Mouse (Mus musculus): Measurements from ENCODE around the gene Dtd2. TPM values are rescaled to one million over a fixed set of nuclear protein-coding genes. Genes with fewer than 3 reads are reported as not detected.

The Dtd2 gene
- polyA plus RNA-seq, 1 experiment from 2014 or later: 18.7 TPM

- Histone ChIP-seq H3K27me3 (no peaks in the 10 kb centered on the region), H3K4me1 (replicated peaks) (peaks cover 13% of the 10 kb centered on the region), H3K4me3 (replicated peaks) (peak overlapping the region; percentile 27), H3K9me3 (no peaks in the 10 kb centered on the region), H3K9ac (replicated peaks) (no peak overlapping the region; the same call in 1 of the 2 replicates), H3K4me2 (replicated peaks) (peak overlapping the region; percentile 53), H3K27ac (peak overlapping the region; percentile 53; the same call in 1 of the 2 replicates), H3K36me3 (no peaks in the 10 kb centered on the region)
- no peak for ATAC-seq
- 54% methylated on average over 2 of the region's 2 CpGs for WGBS
Measured at GRCm38 (mm10) chr12:52010630-52010961, 4.3 kb upstream of the Dtd2 start.

DNA sequence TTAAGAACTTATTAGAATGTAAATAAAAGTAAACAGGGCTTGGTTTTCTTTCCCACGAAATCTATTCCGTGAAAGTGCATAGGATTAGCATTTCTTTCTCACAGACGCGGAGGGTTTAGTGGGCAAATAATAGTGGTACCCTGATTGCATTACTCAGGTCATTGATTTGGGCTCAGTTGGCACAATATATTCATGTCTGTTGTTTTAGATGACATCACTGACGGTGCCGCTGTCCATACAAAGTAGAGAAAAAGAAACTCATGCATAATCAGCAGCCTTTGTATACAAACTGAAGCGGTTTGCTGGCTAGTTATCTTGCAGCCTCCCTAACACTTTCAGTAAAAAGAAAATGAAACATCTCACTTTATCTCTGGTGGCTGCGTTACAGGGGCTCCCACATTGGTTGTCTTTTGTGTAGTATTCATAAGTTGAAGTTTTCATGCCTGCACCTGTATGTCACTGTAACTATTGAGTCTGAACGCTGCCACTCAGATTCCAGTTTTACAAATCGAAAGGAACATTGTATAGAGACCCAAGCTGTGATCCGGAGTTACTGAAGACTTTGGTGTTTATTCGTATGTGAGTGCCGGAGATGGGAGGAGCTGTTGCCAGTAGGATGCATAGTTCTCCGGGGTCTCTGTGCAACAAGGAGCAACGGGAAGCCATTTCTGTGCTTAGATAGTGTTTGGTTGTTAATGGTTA lies 3.8 kb upstream of the Dtd2 start:
- peak overlapping the region; percentile 27 for H3K4me3 ChIP-seq (replicated peaks)
- 25% methylated on average over 15 of the region's 15 CpGs for WGBS
- peak; percentile 35; the same call in 1 of the 2 replicates for ATAC-seq
- H3K4me1 ChIP-seq (replicated peaks): peaks cover 15% of the 10 kb centered on the region
- no peaks in the 10 kb centered on the region for H3K27me3 ChIP-seq
- H3K36me3 ChIP-seq: no peaks in the 10 kb centered on the region
- peak overlapping the region; percentile 37 for H3K9ac ChIP-seq (replicated peaks)
- H3K9me3 ChIP-seq: no peaks in the 10 kb centered on the region
- peak overlapping the region; percentile 53 for H3K4me2 ChIP-seq (replicated peaks)
- H3K27ac ChIP-seq: peak overlapping the region; percentile 53; the same call in 1 of the 2 replicates

DNA sequence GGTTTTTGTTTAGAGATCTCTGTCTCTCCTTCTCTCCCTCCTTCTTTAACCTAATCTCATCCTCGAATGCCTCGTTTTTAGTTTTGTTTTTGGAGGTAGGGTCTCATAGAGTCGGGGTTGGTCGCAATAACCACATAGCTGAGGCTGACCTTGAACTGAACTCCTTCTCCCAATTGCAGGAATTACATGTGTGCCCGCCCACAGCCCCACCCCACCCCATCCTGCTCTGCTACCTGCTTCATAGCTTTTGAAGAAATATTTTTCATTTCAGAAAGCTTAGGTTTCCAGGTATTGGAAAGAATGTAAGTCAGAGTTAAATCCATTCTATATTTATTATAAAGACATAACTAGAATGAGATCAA lies 313 bp upstream of the Dtd2 start:
- no peak overlapping the region for H3K27ac ChIP-seq
- H3K9me3 ChIP-seq: no peaks in the 10 kb centered on the region
- peaks cover 15% of the 10 kb centered on the region for H3K4me1 ChIP-seq (replicated peaks)
- H3K9ac ChIP-seq (replicated peaks): no peak overlapping the region
- H3K4me2 ChIP-seq (replicated peaks): peak overlapping the region; percentile 68
- no peaks in the 10 kb centered on the region for H3K27me3 ChIP-seq
- H3K36me3 ChIP-seq: no peaks in the 10 kb centered on the region
- H3K4me3 ChIP-seq (replicated peaks): peak overlapping the region; percentile 61
- 47% methylated on average over 5 of the region's 5 CpGs for WGBS
- ATAC-seq: peak; percentile 72

- Histone ChIP-seq H3K4me2 (replicated peaks) (no peak overlapping the region), H3K9ac (replicated peaks) (no peak overlapping the region), H3K27me3 (no peaks in the 10 kb centered on the region), H3K9me3 (no peaks in the 10 kb centered on the region), H3K4me3 (replicated peaks) (no peak overlapping the region), H3K4me1 (replicated peaks) (peaks cover 5% of the 10 kb centered on the region), H3K36me3 (peaks cover 17% of the 10 kb centered on the region), H3K27ac (no peak overlapping the region)
- WGBS: 97% methylated on average over 3 of the region's 3 CpGs
- ATAC-seq: no peak
Measured at GRCm38 (mm10) chr12:52002746-52003145, 3.6 kb downstream of the Dtd2 start.

DNA sequence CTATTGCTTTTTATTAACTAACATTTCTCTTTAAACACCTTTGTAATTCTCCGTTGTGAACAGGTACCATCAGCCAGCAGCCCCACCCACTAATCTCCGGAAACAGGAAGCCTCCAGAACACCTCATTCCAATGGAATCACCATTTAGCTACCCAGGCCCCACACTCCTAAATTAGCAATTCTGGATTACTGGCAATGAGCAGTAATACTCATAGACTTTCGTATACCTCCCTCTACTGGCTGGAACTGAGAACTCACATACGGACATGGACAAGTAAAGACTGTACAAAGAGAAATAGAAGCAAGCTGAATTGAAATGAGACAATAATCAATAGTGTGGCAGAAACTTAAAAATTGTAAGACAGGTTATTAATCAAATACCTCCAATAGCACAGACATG lies 4.8 kb downstream of the Dtd2 start:
- Histone ChIP-seq H3K4me3 (replicated peaks) (no peak overlapping the region), H3K9me3 (no peaks in the 10 kb centered on the region), H3K27ac (no peak overlapping the region), H3K4me1 (replicated peaks) (peaks cover 5% of the 10 kb centered on the region), H3K4me2 (replicated peaks) (no peak overlapping the region), H3K9ac (replicated peaks) (no peak overlapping the region), H3K27me3 (no peaks in the 10 kb centered on the region), H3K36me3 (peaks cover 24% of the 10 kb centered on the region)
- WGBS: 33% methylated on average over 4 of the region's 4 CpGs
- peak; percentile 62; the same call in 1 of the 2 replicates for ATAC-seq

DNA sequence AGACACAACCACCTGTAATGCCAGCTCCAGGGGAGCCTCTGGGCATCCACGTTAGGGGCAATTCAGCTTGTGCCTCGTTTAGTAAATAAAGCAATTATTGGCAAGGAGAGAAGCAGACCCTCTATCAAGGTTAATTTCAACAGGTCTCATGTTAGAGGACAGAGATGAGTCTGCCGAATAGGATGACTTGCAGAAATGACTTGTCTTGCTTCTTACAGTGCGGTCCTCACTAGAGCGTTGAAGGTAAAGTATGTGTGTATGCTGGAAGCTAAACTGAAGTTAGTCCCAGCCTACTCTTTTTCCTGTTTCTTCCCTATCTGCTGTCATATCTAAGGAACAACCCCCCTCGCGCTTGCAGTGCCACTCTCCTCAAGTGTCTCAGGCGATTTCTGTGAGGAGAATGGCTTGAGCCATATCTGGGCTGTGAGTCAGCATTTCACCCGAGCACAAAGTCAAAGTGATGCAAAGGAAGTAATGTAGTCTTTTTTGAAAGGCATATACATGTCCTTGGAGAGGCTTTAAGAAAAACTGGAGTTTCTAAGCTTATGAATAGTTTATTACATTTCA lies 7.9 kb downstream of the Dtd2 start:
- 92% methylated on average over 9 of the region's 9 CpGs for WGBS
- Histone ChIP-seq H3K27me3 (no peaks in the 10 kb centered on the region), H3K4me1 (replicated peaks) (no peaks in the 10 kb centered on the region)

GRCm38 (mm10) chr12:51995738-51996536 lies 10.4 kb downstream of the Dtd2 start:
- WGBS: 88% methylated on average over 1 of the region's 1 CpGs
- no peak overlapping the region for H3K9ac ChIP-seq (replicated peaks)
- ATAC-seq: no peak
- H3K4me1 ChIP-seq (replicated peaks): no peaks in the 10 kb centered on the region
- H3K4me2 ChIP-seq (replicated peaks): no peak overlapping the region
- H3K36me3 ChIP-seq: peaks cover 43% of the 10 kb centered on the region
- no peak overlapping the region for H3K4me3 ChIP-seq (replicated peaks)
- H3K27me3 ChIP-seq: no peaks in the 10 kb centered on the region
- no peak overlapping the region for H3K27ac ChIP-seq
- no peaks in the 10 kb centered on the region for H3K9me3 ChIP-seq

More for the DNA sequence above, 7.9 kb downstream of the Dtd2 start:
- Histone ChIP-seq H3K36me3 (peaks cover 43% of the 10 kb centered on the region), H3K4me3 (replicated peaks) (no peak overlapping the region), H3K27ac (no peak overlapping the region), H3K9me3 (no peaks in the 10 kb centered on the region), H3K4me2 (replicated peaks) (no peak overlapping the region), H3K9ac (replicated peaks) (no peak overlapping the region)
- ATAC-seq: no peak

DNA sequence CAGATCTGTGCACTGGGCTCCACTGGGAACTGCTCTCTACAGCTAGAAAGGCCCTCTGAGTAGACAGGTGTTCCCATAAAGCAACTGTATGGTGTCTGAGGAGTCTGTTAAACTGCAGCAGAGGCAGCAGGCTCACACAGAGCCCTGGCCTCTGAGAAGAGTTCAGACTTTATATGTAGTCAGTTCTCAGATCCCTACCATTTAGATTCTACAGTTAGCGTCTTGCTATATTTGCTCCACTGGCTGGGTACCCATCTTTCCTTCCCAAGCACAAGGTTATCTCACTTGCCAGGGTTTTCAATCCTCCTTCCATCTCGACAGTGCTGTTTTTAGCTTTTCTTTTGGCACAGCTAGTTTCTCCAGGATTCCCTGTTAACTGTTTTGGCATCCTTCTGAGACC lies 15.7 kb downstream of the Dtd2 start:
- Histone ChIP-seq H3K27me3 (no peaks in the 10 kb centered on the region), H3K4me1 (replicated peaks) (no peaks in the 10 kb centered on the region), H3K36me3 (peaks cover 17% of the 10 kb centered on the region), H3K4me2 (replicated peaks) (no peak overlapping the region), H3K9me3 (no peaks in the 10 kb centered on the region), H3K27ac (no peak overlapping the region), H3K9ac (replicated peaks) (no peak overlapping the region), H3K4me3 (replicated peaks) (no peak overlapping the region)
- no peak for ATAC-seq
- 84% methylated on average over 2 of the region's 2 CpGs for WGBS

DNA sequence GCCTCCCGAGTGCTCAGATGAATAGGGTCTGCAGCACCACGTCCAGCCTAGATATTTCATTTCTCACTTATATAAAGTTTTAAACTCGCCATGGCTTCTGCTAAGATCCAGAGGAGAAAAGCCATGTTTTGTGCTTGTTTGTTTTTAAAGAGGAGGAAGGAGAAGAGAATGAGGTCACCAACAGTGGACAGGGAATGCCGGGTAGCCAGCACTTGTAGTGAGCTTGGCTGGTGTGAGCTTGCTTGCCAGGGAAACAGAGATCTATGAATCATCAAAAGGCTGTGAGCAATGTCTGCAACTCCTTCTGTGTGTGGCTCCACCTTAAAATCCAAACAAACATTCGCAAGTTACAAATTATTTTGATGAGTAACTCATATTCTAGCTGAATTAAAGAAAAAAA lies 17.8 kb downstream of the Dtd2 start:
- H3K4me1 ChIP-seq (replicated peaks): no peaks in the 10 kb centered on the region
- no peak for ATAC-seq
- no peak overlapping the region for H3K9ac ChIP-seq (replicated peaks)
- 89% methylated on average over 5 of the region's 5 CpGs for WGBS
- H3K36me3 ChIP-seq: no peaks in the 10 kb centered on the region
- no peak overlapping the region for H3K27ac ChIP-seq
- H3K4me3 ChIP-seq (replicated peaks): no peak overlapping the region
- H3K4me2 ChIP-seq (replicated peaks): no peak overlapping the region
- H3K27me3 ChIP-seq: no peaks in the 10 kb centered on the region
- H3K9me3 ChIP-seq: no peaks in the 10 kb centered on the region

DNA sequence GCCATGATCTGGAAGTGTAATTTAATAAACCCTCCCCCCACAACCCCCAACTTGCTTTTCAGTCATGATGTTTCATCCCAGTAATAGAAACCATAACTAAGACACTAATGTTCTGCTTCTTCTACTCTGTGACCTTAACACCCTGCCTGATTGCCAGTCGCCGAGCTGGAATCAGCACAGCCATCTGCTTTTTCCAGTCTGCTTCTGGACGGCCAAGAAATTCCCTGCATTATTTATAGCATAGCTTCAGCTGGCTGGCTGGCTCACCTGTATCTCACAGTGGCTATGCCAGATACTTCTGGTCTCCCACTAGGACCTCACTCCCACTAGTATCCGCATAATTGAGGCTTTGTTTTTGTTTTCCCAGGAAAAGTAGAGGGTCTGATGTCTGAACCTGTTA lies 20.5 kb downstream of the Dtd2 start:
- Histone ChIP-seq H3K4me3 (replicated peaks) (no peak overlapping the region), H3K4me2 (replicated peaks) (no peak overlapping the region), H3K9ac (replicated peaks) (no peak overlapping the region), H3K27me3 (no peaks in the 10 kb centered on the region), H3K27ac (no peak overlapping the region), H3K4me1 (replicated peaks) (no peaks in the 10 kb centered on the region), H3K36me3 (no peaks in the 10 kb centered on the region), H3K9me3 (no peaks in the 10 kb centered on the region)
- ATAC-seq: no peak
- 88% methylated on average over 4 of the region's 4 CpGs for WGBS

DNA sequence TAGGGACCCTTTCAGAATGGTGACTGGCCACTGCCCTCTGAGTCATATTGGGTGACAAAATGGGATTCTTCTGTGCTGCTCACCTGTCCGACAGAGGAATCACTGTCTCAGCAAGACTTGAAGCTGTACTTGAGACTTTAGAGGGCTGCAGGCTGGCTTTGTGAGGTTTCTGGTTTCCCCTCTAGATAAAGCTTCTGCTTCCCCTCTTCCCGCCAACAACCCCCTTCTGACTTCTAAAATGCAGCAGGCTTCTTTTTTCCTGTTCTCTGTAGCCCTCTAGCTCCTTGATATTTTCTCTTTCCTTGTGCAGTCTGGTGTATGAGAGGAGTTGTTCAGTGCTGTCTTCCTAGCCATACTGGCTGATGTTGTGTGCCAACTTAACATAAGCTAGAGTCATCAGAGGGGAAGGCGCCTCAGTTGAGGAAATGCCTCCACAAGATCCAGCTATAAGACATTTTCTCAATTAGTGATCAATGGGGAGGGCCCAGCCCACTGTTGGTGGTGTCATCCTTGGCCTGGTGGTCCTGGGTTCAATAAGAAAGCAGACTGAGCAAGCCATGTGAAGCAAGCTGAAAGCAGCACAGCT lies 21.0 kb downstream of the Dtd2 start:
- no peak for ATAC-seq
- no peaks in the 10 kb centered on the region for H3K27me3 ChIP-seq
- H3K4me3 ChIP-seq (replicated peaks): no peak overlapping the region
- no peaks in the 10 kb centered on the region for H3K4me1 ChIP-seq (replicated peaks)
- H3K36me3 ChIP-seq: no peaks in the 10 kb centered on the region
- 88% methylated on average over 3 of the region's 3 CpGs for WGBS
- no peak overlapping the region for H3K27ac ChIP-seq
- no peak overlapping the region for H3K4me2 ChIP-seq (replicated peaks)
- no peaks in the 10 kb centered on the region for H3K9me3 ChIP-seq
- H3K9ac ChIP-seq (replicated peaks): no peak overlapping the region

GRCm38 (mm10) chr12:51983625-51984024 lies 22.7 kb downstream of the Dtd2 start:
- whole genome bisulfite sequencing: 96% methylated on average over 1 of the region's 1 CpGs
- H3K27me3 ChIP-seq: no peaks in the 10 kb centered on the region
- no peaks in the 10 kb centered on the region for H3K4me1 ChIP-seq (replicated peaks)
- no peak for ATAC-seq
- no peak overlapping the region for H3K9ac ChIP-seq (replicated peaks)
- H3K36me3 ChIP-seq: no peaks in the 10 kb centered on the region
- H3K27ac ChIP-seq: no peak overlapping the region
- H3K9me3 ChIP-seq: no peaks in the 10 kb centered on the region
- no peak overlapping the region for H3K4me3 ChIP-seq (replicated peaks)
- no peak overlapping the region for H3K4me2 ChIP-seq (replicated peaks)

Measured in midbrain, embryonic 13.5 days (tissue).